Mouse (Mus musculus): ENCODE results near the gene Fam78a.
"Not testable (repeated sequence)": the region's sequence is repeated elsewhere in the genome, so short reads cannot be mapped to it uniquely, and the experiment has no call there.

Gene Fam78a

GRCm38 (mm10) chr2:32065371-32065791, 19.3 kb downstream of the Fam78a start:
- no peak for DNase-seq

- DNase-seq = no peak
These were observed 19.7 kb downstream of the Fam78a start for GRCm38 (mm10) chr2:32064913-32065312.

- DNase-seq = no peak
These were observed 21.1 kb downstream of the Fam78a start for GRCm38 (mm10) chr2:32063451-32064151.

GRCm38 (mm10) chr2:32062626-32063410, 21.8 kb downstream of the Fam78a start:
- no peak for DNase-seq

GRCm38 (mm10) chr2:32061722-32062505, 22.7 kb downstream of the Fam78a start:
- no peak for DNase-seq

- DNase-seq = no peak
These were observed 23.5 kb downstream of the Fam78a start for GRCm38 (mm10) chr2:32061189-32061588.

GRCm38 (mm10) chr2:32060228-32060805, 24.3 kb downstream of the Fam78a start:
- DNase-seq = no peak

- no peak for DNase-seq
These were observed 25.0 kb downstream of the Fam78a start for GRCm38 (mm10) chr2:32059613-32060012.

GRCm38 (mm10) chr2:32058716-32059115, 25.9 kb downstream of the Fam78a start:
- DNase-seq = no peak

- DNase-seq = no peak
These were observed 26.4 kb downstream of the Fam78a start for GRCm38 (mm10) chr2:32058241-32058640.

- DNase-seq = no peak
These were observed 26.9 kb downstream of the Fam78a start for GRCm38 (mm10) chr2:32057794-32058193.

GRCm38 (mm10) chr2:32057360-32057759, 27.3 kb downstream of the Fam78a start:
- DNase-seq = no peak

- DNase-seq = no peak
These were observed 28.1 kb downstream of the Fam78a start for GRCm38 (mm10) chr2:32056524-32056923.

GRCm38 (mm10) chr2:32055357-32055965, 29.2 kb downstream of the Fam78a start:
- no peak for DNase-seq

GRCm38 (mm10) chr2:32052418-32052817, 32.2 kb downstream of the Fam78a start:
- no peak for DNase-seq

- no peak for DNase-seq
These were observed 32.9 kb downstream of the Fam78a start for GRCm38 (mm10) chr2:32051791-32052190.

GRCm38 (mm10) chr2:32047323-32047722, 37.3 kb downstream of the Fam78a start:
- no peak for DNase-seq

- no peak for DNase-seq
These were observed 38.6 kb downstream of the Fam78a start for GRCm38 (mm10) chr2:32046009-32046408.

- no peak for DNase-seq
These were observed 39.3 kb downstream of the Fam78a start for GRCm38 (mm10) chr2:32045375-32045774.

- no peak for DNase-seq
These were observed 40.8 kb downstream of the Fam78a start for GRCm38 (mm10) chr2:32043836-32044235.

- DNase-seq = no peak
These were observed 43.6 kb downstream of the Fam78a start for GRCm38 (mm10) chr2:32041087-32041486.

- not testable (repeated sequence) for DNase-seq
These were observed 44.0 kb downstream of the Fam78a start for GRCm38 (mm10) chr2:32040646-32041045.
